Mouse (Mus musculus) lung, adult 18-20 months (tissue): ENCODE results near the gene Lifr.

Experiments
- DNase-seq, 2 experiments: peaks; one replicate each; pipeline ENCODE4 v3.0.0; 2022; ENCODE audit warnings: mixed read lengths in 2 of 2

Lifr gene

DNA sequence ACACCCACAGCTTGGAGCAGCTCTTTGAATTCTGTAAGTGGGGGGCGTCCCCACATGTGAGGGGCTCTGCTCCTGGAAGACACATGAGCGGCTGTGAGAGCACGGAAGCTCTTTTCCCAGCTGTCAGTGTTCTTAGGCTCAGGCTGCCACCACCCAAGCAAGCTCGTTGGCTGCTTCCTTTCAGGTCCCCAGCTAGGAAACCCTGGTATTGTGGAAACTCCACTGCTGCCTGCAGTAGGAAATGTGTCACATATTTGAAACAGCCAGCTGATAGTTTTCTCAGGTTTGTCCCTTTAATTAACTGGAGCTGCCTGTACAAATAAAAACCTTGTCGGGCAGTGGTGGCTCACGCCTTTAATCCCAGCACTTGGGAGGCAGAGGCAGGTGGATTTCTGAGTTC lies 73.4 kb downstream of the Lifr start:
- no peak for DNase-seq

DNA sequence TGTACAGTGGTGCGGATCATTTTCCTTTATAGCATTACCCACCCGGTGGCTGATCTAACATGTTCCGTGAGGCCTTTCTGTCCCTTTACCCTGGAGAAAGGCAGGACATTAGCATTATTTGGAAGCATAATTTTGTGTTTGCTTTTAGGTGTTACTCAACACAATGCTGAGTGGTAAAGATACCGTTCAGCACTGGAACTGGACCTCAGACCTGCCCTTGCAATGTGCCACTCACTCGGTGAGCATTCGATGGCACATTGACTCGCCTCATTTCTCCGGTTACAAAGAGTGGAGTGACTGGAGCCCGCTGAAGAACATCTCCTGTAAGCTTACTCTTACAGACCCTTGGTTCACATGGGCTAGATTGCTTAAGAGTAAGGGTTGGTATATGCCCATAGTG lies 76.3 kb downstream of the Lifr start:
- no peak for DNase-seq

DNA sequence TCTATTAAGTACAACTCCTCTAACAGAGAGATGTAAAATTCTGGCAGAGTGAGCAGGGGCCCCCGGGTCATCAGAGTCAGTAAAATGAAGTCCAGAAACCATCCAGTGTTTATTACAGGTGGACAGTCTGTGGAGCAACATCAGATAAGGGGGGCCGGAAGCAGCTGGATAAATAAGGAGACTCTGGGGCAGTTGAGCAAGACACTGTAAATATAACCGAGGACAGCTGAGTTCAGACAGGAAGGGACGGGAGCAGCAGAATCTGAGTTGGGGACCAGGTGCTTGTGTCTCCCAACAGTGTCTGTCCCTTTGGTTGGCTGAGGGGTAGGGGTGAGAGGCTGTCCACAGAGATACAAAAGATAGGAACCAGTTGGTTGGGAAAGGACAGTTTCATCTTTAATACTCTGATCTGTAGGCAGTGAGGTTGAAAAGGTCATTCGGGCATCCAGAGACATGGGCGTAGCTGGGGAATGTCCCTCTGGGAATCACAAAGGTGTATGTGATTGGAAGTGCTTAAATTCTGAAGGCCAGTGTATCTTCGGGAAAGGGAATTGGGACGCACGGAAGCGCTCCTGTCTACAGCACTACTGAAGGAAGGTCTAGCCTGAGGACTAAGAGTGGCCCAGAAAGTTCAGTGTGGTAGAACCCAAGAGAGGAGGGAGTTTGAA lies 77.0 kb downstream of the Lifr start:
- peak in 1 of 2 experiments; percentile 39 for DNase-seq

DNA sequence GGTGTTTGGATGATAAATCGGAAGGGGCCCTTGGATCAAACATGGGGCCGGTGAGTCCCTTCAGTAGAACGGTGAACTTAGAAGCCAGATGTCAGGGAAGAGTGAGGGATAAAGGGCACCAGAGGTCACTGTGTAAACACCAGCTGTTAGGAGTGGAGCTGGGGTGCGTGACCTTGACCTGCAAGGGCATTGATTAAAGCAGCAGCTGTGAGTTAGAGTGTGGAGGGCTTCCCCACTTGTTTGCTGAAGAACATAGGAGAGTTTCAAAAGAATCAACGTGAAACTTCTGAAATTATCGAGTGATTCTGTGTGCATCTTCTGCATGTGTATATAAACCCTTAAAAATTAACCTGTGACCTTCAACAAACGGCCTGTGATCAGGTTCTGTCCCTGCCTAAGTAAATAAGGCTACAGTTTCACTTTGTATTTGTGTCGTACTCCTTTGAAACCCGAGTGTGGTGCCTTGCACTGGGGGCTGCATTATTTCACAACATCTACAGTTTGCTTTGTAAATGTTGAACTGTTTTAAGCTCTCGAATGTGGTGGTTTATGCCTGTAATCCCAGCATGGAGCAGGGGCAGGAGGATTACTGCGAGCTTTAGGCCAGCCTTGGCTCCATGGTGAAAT lies 77.6 kb downstream of the Lifr start:
- no peak for DNase-seq

DNA sequence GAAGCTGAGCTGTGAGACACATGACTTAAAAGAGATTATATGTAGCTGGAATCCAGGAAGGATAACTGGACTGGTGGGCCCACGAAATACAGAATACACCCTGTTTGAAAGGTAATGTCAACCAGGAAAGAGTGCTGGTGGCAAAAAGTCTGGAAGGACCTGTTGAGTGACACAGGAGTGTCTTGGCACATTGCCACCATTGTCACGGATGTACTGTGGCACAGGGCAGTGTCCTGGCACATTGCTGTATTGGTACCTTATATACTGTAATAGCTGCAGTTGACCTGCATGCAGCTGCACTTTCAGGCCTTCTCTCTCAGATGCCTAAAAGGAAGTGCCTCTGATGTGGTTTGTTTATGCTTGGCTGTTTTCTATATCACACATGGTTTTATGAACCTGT lies 82.5 kb downstream of the Lifr start:
- peak; percentile 27 to 61 for DNase-seq

DNA sequence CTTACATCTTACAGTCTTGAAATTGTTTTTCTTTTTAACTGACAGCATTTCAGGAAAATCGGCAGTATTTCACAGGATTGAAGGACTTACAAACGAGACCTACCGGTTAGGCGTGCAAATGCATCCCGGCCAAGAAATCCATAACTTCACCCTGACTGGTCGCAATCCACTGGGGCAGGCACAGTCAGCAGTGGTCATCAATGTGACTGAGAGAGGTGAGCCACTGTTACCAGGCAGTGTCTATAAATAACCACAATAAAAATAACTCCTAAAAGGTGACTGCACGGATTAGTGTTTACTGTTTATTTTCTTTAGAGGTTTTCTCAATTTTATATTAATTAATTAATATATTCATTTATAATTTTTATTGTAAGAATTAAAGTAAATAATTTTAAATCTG lies 82.9 kb downstream of the Lifr start:
- no peak for DNase-seq

DNA sequence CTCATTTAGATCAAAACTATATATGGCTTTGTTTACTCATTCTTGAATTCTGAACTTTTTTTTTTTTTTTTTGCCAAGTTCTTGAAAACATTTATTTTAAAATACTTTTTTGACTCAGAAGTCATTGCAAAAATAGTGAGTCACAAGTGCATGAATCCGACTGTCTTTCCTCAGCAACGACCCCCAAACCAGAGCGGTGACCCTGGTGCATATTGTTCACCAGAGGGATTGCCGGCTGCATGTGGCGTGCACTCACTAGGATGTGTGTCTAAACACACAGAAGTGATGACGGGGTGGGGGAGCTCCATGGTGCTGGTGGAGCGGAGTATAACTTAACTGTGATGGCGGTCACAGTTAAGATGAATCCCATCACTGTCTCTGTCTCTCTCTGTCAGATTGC lies 83.4 kb downstream of the Lifr start:
- DNase-seq: no peak

DNA sequence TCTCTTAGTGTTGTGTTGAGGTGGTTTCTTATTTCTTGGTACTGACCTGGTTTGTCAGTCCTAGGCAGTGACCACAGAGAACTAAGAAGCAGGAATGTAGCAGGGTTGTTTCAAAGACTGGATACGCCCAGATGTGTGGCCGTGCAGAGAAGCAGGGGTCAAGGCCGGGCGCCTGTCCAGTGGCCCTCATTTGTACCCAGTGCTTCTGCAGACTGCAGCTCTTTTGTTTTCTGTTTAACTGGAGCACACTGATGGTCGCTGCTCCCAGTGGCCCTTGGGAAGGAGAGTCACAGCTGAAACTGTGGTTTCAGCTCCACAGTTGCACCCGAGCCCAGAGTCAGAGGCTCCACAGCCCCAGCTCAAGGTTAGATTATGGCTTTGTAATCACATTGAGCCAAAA lies 90.2 kb downstream of the Lifr start:
- no peak for DNase-seq

DNA sequence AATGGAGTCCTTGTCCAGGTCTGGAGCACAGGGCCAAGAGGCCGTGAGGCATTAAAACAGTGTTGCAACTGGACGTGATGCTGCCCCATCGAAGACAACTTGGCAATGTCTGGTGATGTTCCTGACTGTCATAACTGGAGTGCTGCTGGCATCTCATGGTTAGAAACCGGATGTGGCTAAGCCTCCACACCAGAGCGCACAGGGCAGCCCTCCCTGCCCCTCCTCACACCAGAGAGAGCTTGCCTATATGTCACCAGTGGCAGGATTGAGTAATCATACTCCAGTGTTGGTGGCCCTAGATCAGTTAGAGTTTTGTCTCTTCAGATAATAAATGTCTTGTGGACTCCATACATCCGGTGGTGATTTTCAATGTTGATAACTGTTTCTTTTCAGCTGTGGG lies 97.3 kb downstream of the Lifr start:
- DNase-seq: no peak

DNA sequence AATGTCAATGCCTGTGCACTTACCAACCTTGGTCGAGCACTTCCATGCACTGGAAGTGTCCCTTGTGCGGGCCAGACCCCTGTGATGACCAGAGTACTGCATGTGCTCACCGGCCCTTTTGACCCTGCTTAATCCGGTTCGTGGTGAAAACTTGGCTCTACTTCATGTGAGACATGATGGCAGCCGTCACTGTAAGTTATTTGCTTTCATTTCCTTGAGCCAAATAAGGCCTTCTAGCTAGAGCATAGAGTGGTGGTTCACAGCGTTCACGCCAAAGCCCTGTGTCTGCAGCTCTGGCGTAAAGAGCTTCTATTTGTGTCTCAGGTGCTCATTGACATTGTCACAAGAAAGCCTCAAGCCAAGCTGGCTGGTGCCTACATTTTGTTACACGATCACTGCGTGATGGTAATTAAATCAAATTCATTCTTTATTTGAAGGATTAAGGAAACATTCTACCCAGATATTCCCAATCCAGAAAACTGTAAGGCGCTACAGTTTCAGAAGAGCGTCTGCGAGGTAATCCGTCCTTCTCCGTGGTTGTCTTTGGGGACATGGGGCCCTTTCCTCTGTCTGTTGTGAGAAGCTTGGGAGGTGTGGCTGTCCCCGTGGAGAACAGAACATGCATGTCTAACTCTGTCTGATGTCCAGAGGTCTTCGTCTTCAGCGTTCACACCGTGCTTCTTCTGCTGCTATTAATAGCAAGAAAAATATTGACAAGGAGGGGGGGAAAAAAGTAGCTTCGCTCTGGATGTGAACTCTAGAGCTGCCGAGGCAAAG lies 99.5 kb downstream of the Lifr start:
- peak in 1 of 2 experiments; percentile 47 for DNase-seq

DNA sequence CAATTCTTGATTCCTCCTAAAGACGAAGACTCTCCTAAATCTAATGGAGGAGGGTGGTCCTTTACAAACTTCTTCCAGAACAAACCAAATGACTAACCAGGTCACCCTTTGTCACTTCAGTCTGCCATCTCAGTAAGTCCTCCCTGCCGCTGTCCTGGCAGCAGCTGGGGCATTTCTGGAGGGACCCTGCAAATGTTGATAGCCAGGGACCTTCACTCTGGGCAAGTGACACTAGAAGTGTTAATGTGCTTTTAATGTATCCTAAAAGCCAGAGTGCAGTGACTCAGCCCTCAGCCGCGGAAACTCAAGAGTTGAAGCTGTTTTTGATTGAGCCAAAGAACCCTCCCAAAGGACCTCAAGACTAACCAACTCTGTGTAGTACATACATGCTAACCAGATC lies 100.7 kb downstream of the Lifr start:
- DNase-seq: no peak

DNA sequence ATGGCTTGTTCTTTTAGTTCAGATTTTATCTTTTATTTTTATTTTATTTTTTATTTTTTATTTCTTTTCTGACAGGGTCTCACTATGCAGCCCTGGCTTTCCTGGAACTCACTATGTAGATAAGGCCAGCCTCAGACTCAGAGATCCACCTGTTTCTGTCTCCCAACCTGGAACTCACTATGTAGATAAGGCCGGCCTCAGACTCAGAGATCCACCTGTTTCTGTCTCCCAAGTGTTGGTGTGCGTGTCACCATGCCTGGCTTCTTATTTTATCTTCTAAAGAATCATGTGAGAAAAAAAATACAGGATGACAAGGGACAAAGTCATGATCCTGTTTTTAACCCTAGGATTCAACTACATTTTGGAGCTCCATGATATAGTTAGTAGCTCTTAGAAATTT lies 102.2 kb downstream of the Lifr start:
- DNase-seq: no peak

DNA sequence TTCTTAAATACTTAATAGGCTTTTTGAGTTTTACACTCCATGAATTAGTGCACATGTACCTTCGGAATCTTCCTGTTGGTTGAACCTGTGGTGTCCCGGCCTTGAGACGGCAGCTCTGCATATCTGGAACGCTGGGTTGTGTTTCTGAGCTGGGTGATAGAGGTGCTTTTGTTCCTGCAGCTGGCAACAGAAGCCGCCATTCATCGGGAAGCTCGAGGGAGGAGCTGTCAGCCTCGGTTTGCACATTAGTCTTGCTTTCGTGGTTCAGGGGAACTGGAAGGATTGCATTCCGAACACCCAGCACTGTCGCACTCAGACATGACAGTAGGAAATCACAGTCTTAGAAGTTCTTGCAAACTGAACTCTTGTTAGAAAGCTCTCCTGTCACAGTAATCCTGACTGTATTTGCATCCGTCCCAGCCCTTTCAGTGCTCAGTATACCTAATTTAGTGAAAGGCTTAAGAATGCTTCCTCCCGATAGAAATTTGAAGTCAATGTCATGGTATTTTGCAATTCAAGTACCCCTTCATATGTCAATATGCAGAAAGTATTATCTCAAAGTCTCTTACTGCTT lies 103.8 kb downstream of the Lifr start:
- no peak for DNase-seq

DNA sequence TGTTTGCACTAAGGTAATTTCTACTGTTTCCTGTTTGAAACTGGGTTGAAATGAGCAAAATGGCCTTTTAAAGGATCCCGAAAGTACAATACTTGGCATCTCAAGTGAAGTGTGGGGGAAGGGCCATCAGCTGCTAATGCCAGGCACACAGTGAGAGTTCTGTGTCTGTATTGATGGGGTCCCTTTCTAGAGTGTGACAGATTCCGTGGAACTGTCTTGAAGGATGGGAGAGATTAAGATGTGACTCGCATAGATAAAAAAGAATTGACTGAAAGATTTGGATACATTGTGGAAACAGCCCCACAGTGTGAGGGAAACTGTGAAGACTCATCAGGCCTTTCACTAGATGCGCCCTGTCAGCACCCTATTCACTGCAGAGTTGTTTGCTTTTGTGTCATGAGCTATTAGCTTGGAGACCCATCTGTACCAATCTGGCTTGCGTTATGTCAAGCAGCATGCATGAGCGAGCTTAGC lies 104.4 kb downstream of the Lifr start:
- DNase-seq: no peak

DNA sequence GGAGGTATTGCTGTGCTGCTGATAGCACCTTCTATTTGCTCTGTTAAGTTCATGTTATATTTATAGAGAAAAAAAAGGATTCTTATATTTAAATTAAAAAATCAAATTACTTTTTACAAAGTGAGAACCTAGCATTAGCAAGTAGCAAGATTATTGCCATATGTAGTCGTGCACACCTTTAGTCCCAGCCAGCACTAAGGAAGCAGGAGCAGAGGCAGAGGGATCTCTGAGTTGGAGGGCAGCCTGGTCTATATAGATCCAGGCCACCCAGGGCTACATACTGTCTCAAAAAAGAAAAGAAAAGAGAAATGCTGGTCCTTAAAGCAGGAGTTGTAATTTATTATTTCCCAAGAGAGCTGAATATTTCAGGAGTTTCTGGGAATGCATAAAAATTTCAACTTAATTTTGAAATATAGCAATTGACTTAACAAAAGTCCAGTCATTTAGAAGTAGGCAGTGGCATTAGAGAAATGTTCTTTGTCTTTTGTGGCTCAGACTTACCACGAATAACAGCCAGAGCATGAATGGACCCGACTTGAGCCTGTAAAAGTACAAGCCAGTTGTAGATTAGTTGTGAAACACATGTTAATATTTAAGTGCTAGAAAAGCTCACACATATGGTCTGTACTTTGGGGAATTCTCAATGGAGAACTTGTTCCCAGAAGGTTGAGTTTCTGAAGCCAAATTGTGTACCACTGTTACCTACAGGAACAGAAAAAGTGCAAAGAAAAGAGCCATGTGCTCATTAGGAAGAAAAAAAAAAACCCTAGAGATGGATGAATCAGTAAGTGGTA lies 107.4 kb downstream of the Lifr start:
- DNase-seq: no peak

DNA sequence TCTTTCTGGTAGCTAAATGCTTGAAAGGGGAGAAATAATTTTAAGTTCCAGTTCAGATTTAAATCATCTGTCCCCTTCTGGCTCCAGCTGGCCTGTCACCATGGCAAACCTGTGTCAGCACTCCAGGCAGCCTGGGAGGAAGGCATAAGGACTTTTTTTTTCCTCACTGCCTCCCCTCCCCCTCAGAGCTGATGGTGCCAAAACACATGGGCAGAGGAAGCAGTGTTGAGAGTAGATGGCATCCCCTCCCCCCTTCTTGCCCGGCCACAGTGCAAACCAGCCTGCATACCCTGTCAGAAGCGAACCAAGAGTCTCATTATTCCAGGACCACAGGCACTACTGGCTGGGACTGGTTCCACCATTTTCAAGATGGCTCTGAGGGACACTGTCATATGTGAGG lies 108.4 kb downstream of the Lifr start:
- peak in 1 of 2 experiments; percentile 23 for DNase-seq

DNA sequence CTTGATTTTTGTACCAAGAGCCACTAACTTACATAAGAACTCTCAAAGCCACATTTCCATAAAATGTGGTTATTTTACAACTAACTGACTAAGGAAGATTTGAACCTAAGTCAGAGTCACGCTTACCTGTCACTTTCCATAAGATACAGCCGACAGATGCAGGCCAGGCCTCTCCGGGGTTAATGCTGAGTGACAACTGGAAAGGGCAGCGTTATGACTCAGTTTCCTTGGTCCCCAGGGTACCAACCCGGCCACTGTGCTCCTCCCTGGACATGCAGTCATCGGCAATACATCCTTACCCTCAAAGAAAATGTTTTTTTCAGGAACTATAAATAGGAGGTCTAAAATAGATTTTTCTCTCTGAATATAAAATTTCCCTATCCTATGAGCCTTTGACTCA lies 109.9 kb downstream of the Lifr start:
- DNase-seq: no peak

DNA sequence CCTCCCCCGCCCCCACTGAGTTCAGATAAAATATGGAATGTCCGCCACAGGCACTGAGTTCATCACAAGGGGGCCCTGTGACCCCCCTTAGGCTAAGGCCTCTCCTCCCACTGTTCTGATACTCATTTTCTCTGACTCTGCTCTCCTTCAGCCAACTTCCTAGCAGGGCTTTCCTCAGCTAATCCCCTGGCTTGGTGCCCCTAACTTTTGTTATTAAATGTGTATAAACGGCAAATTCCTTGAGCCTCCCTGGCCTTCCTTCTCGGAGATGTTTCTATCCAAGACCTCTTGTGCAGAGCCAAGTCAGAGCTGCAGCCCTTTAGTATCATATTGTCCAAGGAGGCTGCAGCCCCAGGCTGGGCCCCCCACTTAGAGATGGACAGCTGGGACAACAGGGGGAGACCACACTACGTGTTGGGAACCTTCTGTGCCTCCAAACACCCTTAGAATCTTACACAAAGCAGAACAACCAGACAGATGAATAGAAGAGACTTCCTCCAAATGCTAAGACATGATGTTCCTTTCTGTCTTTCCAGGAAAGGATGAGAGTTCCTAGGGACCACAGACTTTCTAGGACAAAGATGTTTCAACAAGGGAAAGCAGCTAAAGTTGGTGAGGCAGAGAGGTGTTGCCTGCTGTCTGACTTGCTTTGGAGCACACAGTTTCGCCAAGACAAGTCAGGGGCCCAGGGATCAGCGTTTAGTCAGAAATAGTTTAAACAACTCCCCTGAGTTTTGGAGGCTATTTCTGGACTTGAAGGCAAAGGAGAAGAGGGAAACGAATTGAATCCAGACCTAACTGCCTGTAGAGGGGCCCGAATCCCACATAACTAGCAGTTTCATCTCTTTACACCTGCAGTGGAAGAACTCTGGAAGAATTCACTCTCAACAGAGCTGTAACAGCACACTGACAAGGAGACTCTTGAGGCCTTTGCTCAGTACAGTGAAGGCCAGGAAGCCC lies 111.3 kb downstream of the Lifr start:
- DNase-seq: no peak

DNA sequence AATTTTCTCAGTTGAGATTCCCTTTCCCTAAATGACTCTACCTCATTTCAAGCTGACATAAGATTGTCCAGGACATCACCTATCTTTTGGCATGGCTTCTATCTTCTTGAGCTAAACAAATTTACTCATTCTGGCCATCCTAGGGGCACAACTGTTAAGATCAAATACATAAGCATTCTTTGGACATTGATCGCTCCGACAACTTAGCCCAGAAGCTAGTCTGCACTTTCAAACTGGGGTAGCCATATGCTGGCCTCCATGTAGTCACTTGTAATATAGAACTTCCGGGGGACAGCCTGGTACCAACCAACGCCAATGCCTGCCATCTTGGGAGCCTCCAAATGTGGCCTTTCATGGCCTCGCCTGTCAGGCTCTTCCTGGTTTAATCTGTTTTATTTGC lies 112.6 kb downstream of the Lifr start:
- DNase-seq: no peak

DNA sequence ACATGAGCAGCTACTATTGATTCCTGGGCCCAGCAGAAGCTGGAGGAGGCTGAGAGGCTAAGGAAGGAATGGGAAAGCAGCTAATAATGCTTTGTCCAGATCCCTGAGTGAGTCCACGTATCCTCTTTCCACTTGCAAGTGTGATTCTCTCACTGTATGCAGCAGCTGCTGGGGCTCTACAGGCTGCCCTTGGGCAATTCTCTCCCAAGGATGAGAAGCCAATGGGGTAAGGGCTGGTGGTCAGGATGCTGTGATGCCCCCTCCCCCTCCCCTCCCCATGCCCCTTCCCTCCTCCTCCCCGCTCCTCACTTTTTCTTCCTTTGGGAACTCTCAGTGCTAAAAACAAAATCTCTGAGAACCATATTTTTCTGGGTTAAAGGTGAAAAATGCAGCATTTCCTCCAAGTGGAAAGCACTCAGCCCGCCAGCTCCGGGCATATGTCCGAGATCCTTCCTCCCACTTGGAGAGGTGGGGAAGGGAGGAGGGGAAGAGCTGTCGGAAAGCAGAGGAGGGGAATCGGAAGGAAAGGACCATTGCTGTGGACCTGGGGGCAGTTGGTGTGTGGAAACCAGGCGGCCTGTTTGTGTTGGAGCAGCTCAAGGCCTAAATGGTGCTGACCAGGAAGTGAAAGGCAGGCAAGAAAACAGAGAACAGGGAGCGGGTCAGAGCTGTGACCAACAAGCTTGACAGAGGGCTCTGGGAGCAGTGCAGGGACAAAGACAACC lies 113.4 kb downstream of the Lifr start:
- peak; percentile 42 to 68 for DNase-seq

DNA sequence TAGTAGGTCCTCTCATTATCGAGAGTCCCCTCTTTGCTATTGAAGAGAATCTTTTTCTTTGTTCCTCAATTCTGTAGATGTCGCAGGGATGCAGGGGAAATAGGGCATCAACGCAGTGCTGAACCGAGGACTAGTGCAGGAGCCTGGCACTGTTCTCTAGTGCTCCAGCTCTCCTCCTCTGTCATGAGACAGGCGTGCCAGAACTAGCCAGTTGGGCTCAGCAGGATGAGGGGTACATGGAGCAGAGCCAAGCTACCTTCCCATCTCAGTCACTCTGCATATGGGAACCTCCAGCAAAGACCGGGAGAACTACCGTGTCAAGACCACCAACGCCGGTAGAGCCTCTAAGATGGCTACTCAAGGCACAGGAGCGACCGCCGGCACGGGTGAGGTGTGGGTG lies 114.5 kb downstream of the Lifr start:
- no peak for DNase-seq
